Mouse (Mus musculus) embryonic fibroblast, embryonic 13.5 days (primary cell): ENCODE data around the gene Sipa1l3. TPM values are rescaled to one million over a fixed set of nuclear protein-coding genes. Genes with fewer than 3 reads are reported as not detected.

Source experiments
- H3K27ac ChIP-seq: 2 replicates; pipeline ENCODE4 v1.5.1; 2012; ENCODE audit warnings: low read length, control low read depth, inconsistent platforms; ENCODE audit not compliant: insufficient read depth
- H3K4me1 ChIP-seq: 2 replicates; pipeline ENCODE4 v1.6.1; 2011; ENCODE audit warnings: low read length; ENCODE audit not compliant: control insufficient read depth, insufficient read depth
- H3K4me3 ChIP-seq: 2 replicates; pipeline ENCODE4 v1.5.1; 2011; ENCODE audit warnings: mild to moderate bottlenecking, control low read depth, low read length; ENCODE audit not compliant: insufficient read depth
- CTCF ChIP-seq: IDR thresholded peaks from 2 replicates; pipeline ENCODE4 v1.5.1; 2011; ENCODE audit warnings: mild to moderate bottlenecking, control low read depth, low read length, moderate library complexity, borderline replicate concordance; ENCODE audit not compliant: insufficient read depth
- POLR2A ChIP-seq: IDR thresholded peaks from 2 replicates; pipeline ENCODE4 v1.6.1; 2011; ENCODE audit warnings: low read depth, mild to moderate bottlenecking, control low read depth, low read length, moderate library complexity
- polyA plus RNA-seq: library from polyadenylated mRNA; stranded (reverse); fragments of >200 nt; gene quantifications from 2 replicates; pipeline ENCODE4 v1.2.4, GENCODE M21; 2011; ENCODE audit warnings: low read depth; ENCODE audit not compliant: missing spikeins, insufficient read length

Sipa1l3 gene
- polyA plus RNA-seq, 1 experiment, result 22.0 TPM

DNA sequence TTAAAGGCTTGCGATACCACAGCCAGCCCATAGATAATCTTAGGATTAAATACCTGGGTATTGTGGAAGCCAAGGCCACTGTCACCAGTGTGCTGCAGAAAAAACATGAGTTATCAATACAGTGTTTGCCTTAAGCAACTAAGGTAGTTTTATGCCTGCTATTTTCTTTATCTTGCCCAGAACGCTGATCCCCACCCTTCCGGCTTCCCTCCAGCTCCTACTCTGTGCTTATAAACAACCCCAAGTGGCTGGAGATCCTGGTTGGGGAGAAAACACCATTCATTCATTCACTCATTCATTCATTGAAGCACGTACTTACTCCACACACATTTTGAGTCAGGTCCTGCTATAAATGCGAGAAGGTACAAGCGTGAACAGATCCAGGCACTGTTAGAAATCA, 233.9 kb downstream of the Sipa1l3 start:
- Histone ChIP-seq H3K4me1 (no peaks in the 10 kb centered on the region), H3K4me3 (no peak overlapping the region), H3K27ac (no peak overlapping the region)
- no peak for TF ChIP-seq CTCF
- no peak for TF ChIP-seq POLR2A

DNA sequence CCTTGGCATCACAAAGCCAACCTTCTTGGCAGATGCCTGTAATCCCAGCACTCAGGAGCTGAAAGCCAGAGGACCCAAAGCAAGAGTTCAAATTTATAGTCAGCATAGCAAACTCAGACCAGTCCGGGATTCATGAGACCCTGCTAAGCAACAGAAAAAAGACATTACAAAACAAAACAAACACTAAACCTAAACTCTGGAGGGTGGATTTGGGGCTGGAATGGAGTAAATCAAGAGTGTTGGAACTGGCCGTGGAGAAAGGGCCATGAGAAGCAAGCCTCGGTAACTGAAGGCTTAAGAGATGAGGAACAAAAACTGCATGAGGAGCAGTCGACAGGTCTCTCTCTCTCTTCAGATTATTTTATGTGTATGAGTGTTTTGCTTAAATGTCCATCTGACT, 234.6 kb downstream of the Sipa1l3 start:
- TF ChIP-seq CTCF, result no peak
- TF ChIP-seq POLR2A, result no peak
- no peaks in the 10 kb centered on the region for H3K4me1 ChIP-seq
- no peak overlapping the region for H3K4me3 ChIP-seq
- H3K27ac ChIP-seq, result no peak overlapping the region

DNA sequence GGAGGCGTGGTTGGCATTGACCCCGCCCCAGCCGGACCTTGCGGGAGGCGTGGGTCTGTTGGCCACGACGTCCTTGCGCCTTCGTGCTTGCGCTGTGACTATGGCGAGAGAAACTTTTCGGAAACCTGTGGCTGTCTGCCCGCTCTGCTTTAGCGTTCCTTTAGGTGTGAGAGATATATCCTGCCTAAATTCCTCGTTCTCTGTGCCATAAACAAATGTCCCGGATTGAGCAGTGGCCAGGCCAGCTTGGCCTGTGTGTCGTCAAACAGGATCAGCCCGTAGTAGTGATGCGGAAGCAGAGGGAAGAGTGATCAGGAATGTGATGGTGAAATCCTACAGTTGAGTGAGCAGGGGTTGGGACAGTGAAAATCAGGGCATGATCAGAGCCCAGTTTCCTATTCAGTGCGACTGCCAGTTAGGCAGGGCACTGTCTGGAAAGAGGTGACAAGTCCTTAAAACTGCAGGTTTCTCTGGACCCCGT, 236.3 kb downstream of the Sipa1l3 start:
- 0 out of 2 replicates have a peak overlapping the region, but pooled peaks have one; percentile 27 for H3K4me3 ChIP-seq
- no peak for TF ChIP-seq CTCF
- TF ChIP-seq POLR2A, result no peak
- no peaks in the 10 kb centered on the region for H3K4me1 ChIP-seq
- H3K27ac ChIP-seq, result no peak overlapping the region

GRCm38 (mm10) chr7:29281201-29282073, 237.0 kb downstream of the Sipa1l3 start, which contains the start of gene Spint2:
Gene Spint2, minus strand, starts transcription at chr7:29281912.
- no peaks in the 10 kb centered on the region for H3K4me1 ChIP-seq
- H3K4me3 ChIP-seq, result peak within 1 kb of the TSS; percentile 27
- no peak within 1 kb of the TSS for H3K27ac ChIP-seq
- TF ChIP-seq POLR2A (no peak), CTCF (no peak)

- no peak overlapping the region for H3K4me3 ChIP-seq
- no peaks in the 10 kb centered on the region for H3K4me1 ChIP-seq
- no peak overlapping the region for H3K27ac ChIP-seq
- no peak for TF ChIP-seq POLR2A
- no peak for TF ChIP-seq CTCF
Measured at GRCm38 (mm10) chr7:29280801-29281200, 237.6 kb downstream of the Sipa1l3 start.

- TF ChIP-seq POLR2A, result no peak
- no peak for TF ChIP-seq CTCF
Measured at GRCm38 (mm10) chr7:29279924-29280323, 238.5 kb downstream of the Sipa1l3 start.

GRCm38 (mm10) chr7:29279261-29279660, 239.2 kb downstream of the Sipa1l3 start:
- TF ChIP-seq CTCF, result no peak
- no peak for TF ChIP-seq POLR2A
- Histone ChIP-seq H3K4me1 (no peaks in the 10 kb centered on the region), H3K4me3 (no peak overlapping the region), H3K27ac (no peak overlapping the region)

More at GRCm38 (mm10) chr7:29279924-29280323, 238.5 kb downstream of the Sipa1l3 start:
- no peak overlapping the region for H3K27ac ChIP-seq
- no peak overlapping the region for H3K4me3 ChIP-seq
- no peaks in the 10 kb centered on the region for H3K4me1 ChIP-seq

GRCm38 (mm10) chr7:29277510-29277909, 240.9 kb downstream of the Sipa1l3 start:
- H3K4me1 ChIP-seq, result no peaks in the 10 kb centered on the region
- TF ChIP-seq CTCF, result no peak
- TF ChIP-seq POLR2A, result no peak
- H3K4me3 ChIP-seq, result no peak overlapping the region
- no peak overlapping the region for H3K27ac ChIP-seq

- peak overlapping the region; percentile 35; the same call in 1 of the 2 replicates for H3K27ac ChIP-seq
- TF ChIP-seq POLR2A (no peak), CTCF (no peak)
Measured at GRCm38 (mm10) chr7:29276715-29277114, 241.7 kb downstream of the Sipa1l3 start.

More at GRCm38 (mm10) chr7:29276715-29277114, 241.7 kb downstream of the Sipa1l3 start:
- Histone ChIP-seq H3K4me1 (no peaks in the 10 kb centered on the region; the same call in 1 of the 2 replicates), H3K4me3 (no peak overlapping the region)
